Mouse (Mus musculus) gastrocnemius, adult 2 months (tissue): ENCODE data around the gene Dgkg. TPM values are rescaled to one million over a fixed set of nuclear protein-coding genes. Genes with fewer than 3 reads are reported as not detected.
A peak's percentile ranks its signal among the peaks of the same experiment; 100 is the strongest.

Source experiments
- DNase-seq: peaks from one replicate; pipeline ENCODE4 v3.0.0; 2022
- H3K27ac ChIP-seq: fragments of 200-600 bp; 2 replicates; pipeline ENCODE4 v1.8.1; 2022; ENCODE audit warnings: mild to moderate bottlenecking
- H3K4me3 ChIP-seq: fragments of 200-600 bp; 2 replicates; pipeline ENCODE4 v1.8.1; 2022; ENCODE audit warnings: mild to moderate bottlenecking, moderate library complexity
- CTCF ChIP-seq: fragments of 200-600 bp; IDR thresholded peaks from 2 replicates; pipeline ENCODE4 v1.8.1; 2022; ENCODE audit warnings: antibody characterized with exemption, mild to moderate bottlenecking, moderate library complexity
- intact Hi-C: fragments of 180-260 bp; cut with DNase I; formaldehyde crosslinking; loops from one replicate; pipeline ENCODE4 v1.15.1; 2025
- total RNA-seq, 2 experiments: library from RNA; stranded (reverse); gene quantifications; 2 replicates each; pipeline ENCODE4 v1.2.3; 2021

The Dgkg gene
- total RNA-seq, 2 experiments from 2014 or later: 0.41 to 0.70 TPM

- Histone ChIP-seq H3K4me3 (peak overlapping the region; percentile 69), H3K27ac (peak overlapping the region; percentile 55)
- DNase-seq: peak; percentile 86
- peak; percentile 93 for TF ChIP-seq CTCF
- intact Hi-C loops: loop anchor here (2.0 to 10.0 kb wide), 4 partner anchors 106 to 444 kb away; no protein-coding TSS in a partner anchor
Observed at GRCm38 (mm10) chr16:22548167-22549080, 108.6 kb downstream of the Dgkg start.

- intact Hi-C loops: loop anchor here (2.0 to 10.0 kb wide), 4 partner anchors 105 to 443 kb away; no protein-coding TSS in a partner anchor
- TF ChIP-seq CTCF: no peak
- DNase-seq: no peak
- Histone ChIP-seq H3K27ac (no peak overlapping the region; the same call in 1 of the 2 replicates), H3K4me3 (peak overlapping the region; percentile 69)
Observed at GRCm38 (mm10) chr16:22547741-22548140, 109.3 kb downstream of the Dgkg start.

DNA sequence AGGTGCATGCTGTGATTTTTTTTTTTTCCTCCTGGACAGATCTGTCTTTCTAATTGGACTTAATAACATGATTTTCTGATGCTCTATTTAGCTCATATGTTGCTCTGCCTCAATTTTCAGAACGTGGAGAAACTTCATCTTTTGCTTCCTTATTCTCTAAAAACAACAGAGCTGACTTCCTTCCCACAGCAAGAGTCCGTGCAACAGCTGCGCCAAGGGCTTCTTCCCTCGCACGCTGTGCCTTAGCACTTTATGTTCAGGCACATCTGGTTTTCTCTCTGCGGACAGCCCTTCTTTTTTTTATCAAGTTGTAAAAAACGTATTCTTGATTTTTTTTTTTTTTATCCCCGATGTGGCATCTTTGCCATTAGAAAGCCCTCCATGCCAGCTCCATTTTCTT, 111.2 kb downstream of the Dgkg start:
- no peak overlapping the region; the same call in 1 of the 2 replicates for H3K4me3 ChIP-seq
- peak overlapping the region; percentile 63 for H3K27ac ChIP-seq
- intact Hi-C loops: loop anchor here (5.0 to 10.0 kb wide), 3 partner anchors 103 to 441 kb away; no protein-coding TSS in a partner anchor
- no peak for TF ChIP-seq CTCF
- no peak for DNase-seq

DNA sequence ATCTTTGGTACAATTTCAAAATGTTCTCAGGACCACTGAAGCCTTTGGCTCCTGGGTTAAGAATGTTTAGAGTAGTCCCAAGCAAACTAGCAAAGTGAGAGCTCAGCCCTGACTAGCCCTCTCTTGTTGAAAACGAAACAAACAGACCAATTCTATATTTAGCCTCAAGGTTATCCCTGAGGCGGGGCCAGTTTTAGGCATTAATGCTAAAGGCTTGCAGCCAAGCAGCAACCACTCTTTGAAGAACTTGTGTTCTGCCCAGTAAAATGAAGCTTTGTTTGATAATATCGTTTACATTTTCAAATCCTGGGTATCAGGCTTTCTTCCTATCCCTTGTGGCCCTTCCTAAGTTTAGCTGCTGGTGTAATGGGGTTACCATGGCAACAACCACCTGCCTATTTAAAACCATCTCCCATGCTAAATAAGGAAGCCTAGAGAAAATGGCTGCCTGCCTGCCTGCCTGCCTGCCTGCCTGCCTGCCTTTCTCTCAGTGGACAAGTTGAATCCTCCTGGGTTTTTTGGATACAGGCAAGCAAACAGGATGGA, 111.9 kb downstream of the Dgkg start:
- intact Hi-C loops: loop anchor here (5.0 to 10.0 kb wide), 3 partner anchors 103 to 440 kb away; no protein-coding TSS in a partner anchor
- TF ChIP-seq CTCF: no peak
- Histone ChIP-seq H3K4me3 (peak overlapping the region; percentile 15), H3K27ac (peak overlapping the region; percentile 63)
- no peak for DNase-seq

GRCm38 (mm10) chr16:22542691-22543141, 114.3 kb downstream of the Dgkg start:
- H3K4me3 ChIP-seq: no peak overlapping the region
- no peak for TF ChIP-seq CTCF
- peak; percentile 70 for DNase-seq
- peak overlapping the region; percentile 24; the same call in 1 of the 2 replicates for H3K27ac ChIP-seq
- intact Hi-C loops: loop anchor here (10.0 kb wide), 2 partner anchors 168 to 438 kb away; no protein-coding TSS in a partner anchor

DNA sequence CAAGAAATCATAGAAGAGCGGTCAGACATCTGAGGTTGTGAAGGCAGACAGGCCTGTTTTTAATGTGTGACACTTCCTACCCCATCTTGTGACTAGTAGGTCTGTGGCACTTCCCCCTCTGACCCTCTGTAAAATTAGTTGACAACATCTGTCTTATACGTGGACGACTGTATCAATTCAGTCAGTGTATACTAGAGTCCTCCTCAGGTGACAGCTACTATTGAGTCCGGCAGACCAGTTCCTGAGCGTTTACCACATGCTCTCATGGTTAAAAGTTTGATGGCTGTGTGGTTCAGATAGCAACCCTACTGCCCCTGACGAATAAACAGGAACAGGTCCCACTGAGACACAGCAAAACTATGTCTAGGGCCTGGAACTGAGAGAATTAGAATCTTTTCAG, 117.7 kb downstream of the Dgkg start:
- intact Hi-C loops: no loop called here
- no peak overlapping the region for H3K27ac ChIP-seq
- no peak overlapping the region for H3K4me3 ChIP-seq
- no peak for DNase-seq
- no peak for TF ChIP-seq CTCF

GRCm38 (mm10) chr16:22536581-22537160, 120.3 kb downstream of the Dgkg start:
- H3K4me3 ChIP-seq: no peak overlapping the region
- TF ChIP-seq CTCF: no peak
- no peak overlapping the region for H3K27ac ChIP-seq
- no peak for DNase-seq
- intact Hi-C loops: no loop called here

- Histone ChIP-seq H3K27ac (no peak overlapping the region), H3K4me3 (no peak overlapping the region)
- intact Hi-C loops: no loop called here
- TF ChIP-seq CTCF: no peak
- DNase-seq: no peak
Observed at GRCm38 (mm10) chr16:22533087-22533486, 123.9 kb downstream of the Dgkg start.

GRCm38 (mm10) chr16:22531834-22532233, 125.2 kb downstream of the Dgkg start:
- intact Hi-C loops: no loop called here
- H3K27ac ChIP-seq: no peak overlapping the region
- no peak for TF ChIP-seq CTCF
- no peak overlapping the region for H3K4me3 ChIP-seq
- DNase-seq: peak; percentile 59

GRCm38 (mm10) chr16:22531041-22531440, 126.0 kb downstream of the Dgkg start:
- TF ChIP-seq CTCF: no peak
- DNase-seq: no peak
- H3K27ac ChIP-seq: no peak overlapping the region
- intact Hi-C loops: no loop called here
- no peak overlapping the region for H3K4me3 ChIP-seq

DNA sequence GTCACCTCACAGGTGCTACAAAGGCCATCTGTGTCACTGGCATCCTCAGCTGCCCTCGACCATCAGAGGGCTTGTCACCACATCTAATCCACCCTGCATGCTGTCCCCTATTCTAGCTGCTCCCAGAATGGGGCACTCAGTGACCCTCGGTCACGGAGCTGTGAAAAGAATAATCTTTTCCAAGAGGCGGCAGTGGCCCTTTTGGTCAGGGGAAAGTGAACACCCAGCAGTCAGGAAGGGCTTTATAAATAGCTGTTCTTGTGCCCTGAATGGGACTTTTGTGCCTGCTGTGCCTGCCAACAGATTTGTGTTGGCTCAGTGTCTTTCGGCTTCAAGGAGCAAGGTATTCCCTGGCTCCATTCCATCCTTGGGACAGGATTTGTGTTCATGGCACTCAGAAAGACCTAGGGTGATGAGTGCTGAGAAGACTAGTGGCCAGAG, 129.5 kb downstream of the Dgkg start:
- TF ChIP-seq CTCF: no peak
- intact Hi-C loops: no loop called here
- H3K4me3 ChIP-seq: no peak overlapping the region
- peak; percentile 39 for DNase-seq
- H3K27ac ChIP-seq: no peak overlapping the region

DNA sequence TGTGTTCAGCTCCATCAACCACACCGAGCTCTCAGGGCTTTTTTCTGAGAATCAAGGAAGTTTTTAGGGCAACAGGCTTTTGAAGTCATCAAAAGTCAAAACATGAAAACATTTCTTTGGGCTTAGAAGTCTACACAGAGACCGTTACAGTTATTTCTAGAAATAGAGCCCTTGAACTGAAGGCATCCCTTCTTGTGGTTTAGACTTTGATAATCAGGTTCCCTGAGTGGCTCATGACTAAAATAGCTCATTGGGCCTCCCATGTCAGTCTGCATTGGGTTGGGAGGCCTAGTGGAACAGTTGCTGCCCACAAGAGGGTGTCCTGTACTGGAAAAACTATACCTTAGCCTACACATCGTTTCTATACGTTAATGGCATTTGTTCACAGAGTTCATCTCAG, 130.6 kb downstream of the Dgkg start:
- intact Hi-C loops: no loop called here
- Histone ChIP-seq H3K27ac (no peak overlapping the region), H3K4me3 (no peak overlapping the region)
- no peak for DNase-seq
- TF ChIP-seq CTCF: no peak
